Mouse (Mus musculus) CH12.LX (cell line): Measurements from ENCODE around the gene Fam3c. TPM values are rescaled to one million over a fixed set of nuclear protein-coding genes. Genes with fewer than 3 reads are reported as not detected.
A peak's percentile ranks its signal among the peaks of the same experiment; 100 is the strongest.

ENCODE experiments used
- DNase-seq: peaks from one replicate; pipeline ENCODE4 v3.0.0-alpha.2; 2013; ENCODE audit errors: extremely low read depth
- H3K27ac ChIP-seq: 2 replicates; pipeline ENCODE4 v1.5.1; 2012; ENCODE audit warnings: low read depth, mild to moderate bottlenecking, control low read depth, moderate library complexity; ENCODE audit not compliant: insufficient read depth
- H3K27me3 ChIP-seq: replicated peaks from 2 replicates; pipeline ENCODE3; 2012; ENCODE audit warnings: inconsistent platforms
- H3K36me3 ChIP-seq, 2 experiments: replicated peaks in 1 of 2; 2 replicates each; pipeline versions ENCODE3 to v1.6.1; 2012; ENCODE audit warnings: inconsistent platforms in 1 of 2, low read length in 1 of 2, mild to moderate bottlenecking in 1 of 2, mixed read lengths in 1 of 2, moderate library complexity in 1 of 2; ENCODE audit not compliant: control insufficient read depth in 1 of 2, insufficient read depth in 1 of 2
- H3K4me1 ChIP-seq, 2 experiments: 2 replicates each; pipeline ENCODE4 v1.6.1; 2012; ENCODE audit warnings: inconsistent platforms in 1 of 2, moderate library complexity in 1 of 2; ENCODE audit not compliant: insufficient read depth in 2 of 2, control insufficient read depth in 1 of 2
- H3K4me2 ChIP-seq: 2 replicates; pipeline ENCODE4 v1.6.1; 2012; ENCODE audit warnings: low read depth, mild to moderate bottlenecking, control low read depth; ENCODE audit not compliant: poor library complexity, insufficient read depth, severe bottlenecking
- H3K4me3 ChIP-seq, 3 experiments: fragments of 150-350 bp in 1 of 3; sonication (generic) in 1 of 3; replicated peaks in 1 of 3; 2 replicates each; pipeline versions ENCODE3 to v1.5.1; 2011 to 2012; ENCODE audit warnings: low read depth in 2 of 3, low read length in 2 of 3, mild to moderate bottlenecking in 2 of 3, moderate library complexity in 2 of 3, control low read depth in 1 of 3, improper control_type of control experiment in 1 of 3, inconsistent platforms in 1 of 3, mixed read lengths in 1 of 3; ENCODE audit not compliant: poor library complexity in 1 of 3
- H3K79me2 ChIP-seq: replicated peaks from 2 replicates; pipeline ENCODE4 v1.6.1; 2012; ENCODE audit warnings: mild to moderate bottlenecking, moderate library complexity; ENCODE audit not compliant: control insufficient read depth, poor library complexity, insufficient read depth, severe bottlenecking; ENCODE audit errors: extremely low read depth
- H3K9ac ChIP-seq: 2 replicates; pipeline ENCODE4 v1.6.1; 2012; ENCODE audit warnings: low read depth, mild to moderate bottlenecking, control low read depth, moderate library complexity; ENCODE audit not compliant: insufficient read depth
- H3K9me3 ChIP-seq: replicated peaks from 2 replicates; pipeline ENCODE3; 2012; ENCODE audit warnings: low read length, inconsistent platforms, mixed read lengths
- BHLHE40 ChIP-seq: IDR thresholded peaks from 2 replicates; pipeline ENCODE4 v1.6.1; 2011; ENCODE audit warnings: mild to moderate bottlenecking, low read depth, low read length, improper control_type of control experiment
- CHD2 ChIP-seq: IDR thresholded peaks from 2 replicates; pipeline ENCODE4 v1.6.1; 2011; ENCODE audit warnings: low read length, improper control_type of control experiment
- ELF1 ChIP-seq: IDR thresholded peaks from 2 replicates; pipeline ENCODE4 v1.6.1; 2014; ENCODE audit warnings: low read depth, mild to moderate bottlenecking, inconsistent platforms, low read length, improper control_type of control experiment
- ETS1 ChIP-seq: conservative IDR thresholded peaks from 2 replicates; pipeline ENCODE4 v1.6.1; 2012; ENCODE audit warnings: low read depth, mild to moderate bottlenecking, inconsistent platforms, low read length, improper control_type of control experiment, moderate library complexity
- GABPA ChIP-seq: IDR thresholded peaks from 2 replicates; pipeline ENCODE4 v1.6.1; 2012; ENCODE audit warnings: low read depth, low read length, improper control_type of control experiment, inconsistent platforms; ENCODE audit not compliant: insufficient replicate concordance
- IRF4 ChIP-seq: IDR thresholded peaks from 2 replicates; pipeline ENCODE4 v1.6.1; 2014; ENCODE audit warnings: low read depth, mild to moderate bottlenecking, inconsistent platforms, low read length, improper control_type of control experiment
- JUND ChIP-seq: conservative IDR thresholded peaks from 2 replicates; pipeline ENCODE4 v1.6.1; 2011; ENCODE audit warnings: low read depth, low read length, improper control_type of control experiment
- KAT2A ChIP-seq: IDR thresholded peaks from 2 replicates; pipeline ENCODE4 v1.6.1; 2012; ENCODE audit warnings: low read length, improper control_type of control experiment, inconsistent platforms; ENCODE audit not compliant: insufficient replicate concordance
- MEF2A ChIP-seq: IDR thresholded peaks from 2 replicates; pipeline ENCODE4 v1.6.1; 2014; ENCODE audit warnings: low read depth, mild to moderate bottlenecking, inconsistent platforms, low read length, improper control_type of control experiment, borderline replicate concordance
- MXI1 ChIP-seq: IDR thresholded peaks from 2 replicates; pipeline ENCODE4 v1.6.1; 2011; ENCODE audit warnings: mild to moderate bottlenecking, low read depth, low read length, improper control_type of control experiment
- MYC ChIP-seq: IDR thresholded peaks from 2 replicates; pipeline ENCODE4 v1.6.1; 2011; ENCODE audit warnings: low read depth, mild to moderate bottlenecking, improper control_type of control experiment, low read length
- PAX5 ChIP-seq: IDR thresholded peaks from 2 replicates; pipeline ENCODE4 v1.6.1; 2012; ENCODE audit warnings: low read length, inconsistent platforms, mixed read lengths
- POLR2A ChIP-seq: IDR thresholded peaks from 2 replicates; pipeline ENCODE4 v1.6.1; 2011; ENCODE audit warnings: low read depth, mild to moderate bottlenecking, improper control_type of control experiment, low read length
- POLR2AphosphoS2 ChIP-seq: IDR thresholded peaks from 2 replicates; pipeline ENCODE4 v1.6.1; 2011; ENCODE audit warnings: low read depth, low read length, improper control_type of control experiment
- RAD21 ChIP-seq: IDR thresholded peaks from 2 replicates; pipeline ENCODE4 v1.6.1; 2011; ENCODE audit warnings: low read depth, mild to moderate bottlenecking, low read length, improper control_type of control experiment, moderate library complexity
- RCOR1 ChIP-seq: conservative IDR thresholded peaks from 2 replicates; pipeline ENCODE4 v1.6.1; 2012; ENCODE audit warnings: low read depth, mild to moderate bottlenecking, inconsistent platforms, low read length, improper control_type of control experiment
- SMC3 ChIP-seq: IDR thresholded peaks from 2 replicates; pipeline ENCODE4 v1.6.1; 2011; ENCODE audit warnings: low read depth, low read length, improper control_type of control experiment
- TBP ChIP-seq: conservative IDR thresholded peaks from 2 replicates; pipeline ENCODE4 v1.6.1; 2011; ENCODE audit warnings: low read depth, low read length, improper control_type of control experiment
- USF1 ChIP-seq: IDR thresholded peaks from 2 replicates; pipeline ENCODE4 v1.6.1; 2014; ENCODE audit warnings: low read depth, mild to moderate bottlenecking, inconsistent platforms, low read length, improper control_type of control experiment
- USF2 ChIP-seq: conservative IDR thresholded peaks from 2 replicates; pipeline ENCODE4 v1.6.1; 2011; ENCODE audit warnings: low read depth, low read length, improper control_type of control experiment
- ZC3H11A ChIP-seq: IDR thresholded peaks from 2 replicates; pipeline ENCODE4 v1.6.1; 2012; ENCODE audit warnings: low read depth, mild to moderate bottlenecking, inconsistent platforms, low read length, improper control_type of control experiment
- ZMIZ1 ChIP-seq: IDR thresholded peaks from 2 replicates; pipeline ENCODE4 v1.6.1; 2012; ENCODE audit warnings: low read depth, mild to moderate bottlenecking, inconsistent platforms, low read length, improper control_type of control experiment
- ZNF384 ChIP-seq: IDR thresholded peaks from 2 replicates; pipeline ENCODE4 v1.6.1; 2012; ENCODE audit warnings: low read depth, low read length, improper control_type of control experiment, inconsistent platforms
- dilution Hi-C: fragments of 300-500 bp; cut with MboI; formaldehyde crosslinking; loops from 2 replicates; pipeline ENCODE4 v1.14.3; 2020; ENCODE audit warnings: low sequenced_read_pairs; ENCODE audit not compliant: extremely low pct_unique_long_range_greater_than_20kb, extremely low pct_ligation_motif_present
- in situ Hi-C: fragments of 300-500 bp; cut with MboI; formaldehyde crosslinking; loops from 3 replicates; pipeline ENCODE4 v1.14.3; 2019; ENCODE audit warnings: low sequenced_read_pairs, low pct_ligation_motif_present, low pct_unique_long_range_greater_than_20kb, mixed read lengths
- polyA plus RNA-seq: library from polyadenylated mRNA; unstranded; fragments of >175 nt; gene quantifications from 2 replicates; pipeline ENCODE4 v1.2.1, GENCODE M21; 2012; ENCODE audit warnings: low read depth; ENCODE audit not compliant: insufficient read length
- total RNA-seq, 2 experiments: library from RNA; depleted of rRNA; stranded (reverse); fragments of 300-350 nt in 1 of 2; fragments of >200 nt in 1 of 2; gene quantifications; 2 replicates each; pipeline ENCODE4 v1.2.3; 2012 to 2014

Fam3c gene
- total and polyA plus RNA-seq, 3 experiments: 61.9 to 155 (median 95.9) TPM

DNA sequence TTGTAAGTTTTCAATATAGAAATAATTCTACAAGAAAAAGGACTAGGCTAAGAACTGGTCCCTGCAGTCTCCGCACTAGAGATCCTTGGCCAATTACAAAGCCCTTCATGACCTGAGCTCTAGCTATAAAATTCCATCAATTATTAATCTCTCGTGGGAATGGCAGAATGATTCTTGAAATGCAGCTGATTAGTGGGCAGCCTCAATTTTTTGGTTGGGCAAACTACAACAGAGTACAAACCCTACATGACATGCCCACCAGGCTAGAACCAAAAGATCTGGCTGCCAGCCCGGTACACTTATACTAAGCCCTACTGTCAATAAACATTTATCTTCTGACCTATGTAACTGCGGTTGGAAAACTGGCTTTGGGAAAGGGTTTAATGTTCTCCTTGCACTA, 29.0 kb downstream of the Fam3c start:
- Histone ChIP-seq H3K4me3 (no peak overlapping the region), H3K9ac (no peak overlapping the region), H3K4me2 (no peak overlapping the region), H3K4me1 (peaks cover 24 to 69% of the 10 kb centered on the region in 2 experiments), H3K9me3 (no peaks in the 10 kb centered on the region), H3K27ac (no peak overlapping the region), H3K27me3 (no peaks in the 10 kb centered on the region), H3K79me2 (peaks cover 73% of the 10 kb centered on the region), H3K36me3 (peaks cover 51 to 77% of the 10 kb centered on the region in 2 experiments)
- dilution Hi-C loops (no loop called here), in situ Hi-C loops (loop anchor here (10.0 kb wide), 1 partner anchor 168 kb away; no protein-coding TSS in a partner anchor)
- DNase-seq: no peak
- TF ChIP-seq ZMIZ1 (no peak), KAT2A (no peak), SMC3 (no peak), MXI1 (no peak), ZC3H11A (no peak), POLR2AphosphoS2 (no peak), MEF2A (no peak)

GRCm38 (mm10) chr6:22326289-22326688, 29.8 kb downstream of the Fam3c start:
- no peaks in the 10 kb centered on the region for H3K27me3 ChIP-seq
- H3K36me3 ChIP-seq: peaks cover 53 to 80% of the 10 kb centered on the region in 2 experiments
- H3K4me2 ChIP-seq: no peak overlapping the region
- H3K9ac ChIP-seq: no peak overlapping the region
- in situ Hi-C loops (loop anchor here (10.0 kb wide), 1 partner anchor 169 kb away; no protein-coding TSS in a partner anchor), dilution Hi-C loops (no loop called here)
- DNase-seq: no peak
- H3K4me1 ChIP-seq: peaks cover 17 to 61% of the 10 kb centered on the region in 2 experiments
- peaks cover 65% of the 10 kb centered on the region for H3K79me2 ChIP-seq
- no peaks in the 10 kb centered on the region for H3K9me3 ChIP-seq
- H3K4me3 ChIP-seq: no peak overlapping the region
- peak overlapping the region; percentile 34; the same call in 1 of the 2 replicates for H3K27ac ChIP-seq
- no peak for TF ChIP-seq POLR2A
- TF ChIP-seq MEF2A: no peak
- no peak for TF ChIP-seq MXI1
- TF ChIP-seq BHLHE40: no peak
- no peak for TF ChIP-seq CHD2
- peak; percentile 48; the same call in 1 of the 2 replicates for TF ChIP-seq ETS1
- peak; percentile 77 for TF ChIP-seq ZNF384

DNA sequence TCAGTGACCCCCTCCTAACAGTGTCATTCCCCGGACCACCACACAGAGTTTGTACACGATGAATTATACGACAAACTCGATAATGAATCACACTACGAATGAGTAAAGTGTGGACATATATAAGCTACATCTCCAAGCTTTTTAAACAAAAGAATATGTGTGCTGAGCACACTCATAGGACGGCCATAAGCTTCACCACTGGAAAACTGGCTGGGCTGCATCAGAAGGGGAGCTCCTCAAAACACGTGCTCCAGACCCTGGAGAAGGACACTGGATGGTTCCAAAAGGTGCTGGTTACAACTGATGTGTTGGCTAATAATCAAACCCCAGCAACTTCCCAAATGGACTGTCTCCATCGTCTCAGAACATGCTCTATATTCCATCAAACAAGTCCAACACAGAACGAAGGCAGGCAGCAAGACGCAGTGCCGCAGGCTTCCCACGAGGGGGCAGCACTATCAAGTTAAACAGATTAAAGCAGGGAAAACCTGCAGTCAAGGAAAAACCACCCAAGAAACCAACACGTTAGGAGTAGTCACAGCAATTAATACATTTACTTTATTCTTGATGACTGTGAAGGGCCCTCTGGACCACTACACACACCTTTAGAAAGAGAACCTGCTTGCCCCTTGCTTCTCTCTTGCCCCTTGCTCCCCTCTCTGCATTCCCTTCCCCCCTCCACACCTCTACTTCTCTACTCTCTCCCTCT, 30.5 kb downstream of the Fam3c start:
- no peaks in the 10 kb centered on the region for H3K27me3 ChIP-seq
- no peak overlapping the region for H3K4me2 ChIP-seq
- no peak overlapping the region for H3K4me3 ChIP-seq
- H3K36me3 ChIP-seq: peaks cover 59 to 88% of the 10 kb centered on the region in 2 experiments
- in situ Hi-C loops: loop anchor here (10.0 kb wide), 1 partner anchor 169 kb away; no protein-coding TSS in a partner anchor
- no peak overlapping the region for H3K9ac ChIP-seq
- H3K27ac ChIP-seq: no peak overlapping the region
- no peaks in the 10 kb centered on the region for H3K9me3 ChIP-seq
- H3K79me2 ChIP-seq: peaks cover 61% of the 10 kb centered on the region
- H3K4me1 ChIP-seq: peaks cover 16 to 54% of the 10 kb centered on the region in 2 experiments
- peak; percentile 73 for DNase-seq
- dilution Hi-C loops: no loop called here
- no peak for TF ChIP-seq ZNF384
- no peak for TF ChIP-seq BHLHE40
- TF ChIP-seq RAD21: peak; percentile 97
- TF ChIP-seq IRF4: 0 out of 2 replicates have a peak, but pooled peaks have one; percentile 14
- no peak for TF ChIP-seq ELF1
- no peak for TF ChIP-seq GABPA
- no peak for TF ChIP-seq JUND
- TF ChIP-seq CHD2: no peak
- TF ChIP-seq MEF2A: peak; percentile 35; the same call in 1 of the 2 replicates
- no peak for TF ChIP-seq RCOR1
- TF ChIP-seq KAT2A: no peak
- TF ChIP-seq USF1: no peak
- TF ChIP-seq USF2: no peak
- TF ChIP-seq MYC: no peak
- TF ChIP-seq PAX5: no peak
- TF ChIP-seq TBP: no peak
- TF ChIP-seq ZC3H11A: peak; percentile 87
